Mouse (Mus musculus) MEL (cell line): ENCODE results near the gene Tmem145. TPM values are rescaled to one million over a fixed set of nuclear protein-coding genes. Genes with fewer than 3 reads are reported as not detected.

Experiments used
- DNase-seq: peaks from one replicate; pipeline ENCODE4 v3.0.0; 2011; ENCODE audit warnings: low read depth, low spot score
- H3K27ac ChIP-seq: 2 replicates; pipeline ENCODE4 v1.5.1; 2012; ENCODE audit warnings: low read depth, mild to moderate bottlenecking, control low read depth, low read length, moderate library complexity; ENCODE audit not compliant: control insufficient read depth
- H3K27me3 ChIP-seq, 2 experiments: fragments of 150-350 bp in 1 of 2; sonication (generic) in 1 of 2; 2 replicates each; pipeline ENCODE4 v1.6.1; 2012; ENCODE audit warnings: low read length in 2 of 2, mild to moderate bottlenecking in 2 of 2, improper control_type of control experiment in 1 of 2, moderate library complexity in 1 of 2; ENCODE audit not compliant: insufficient read depth in 2 of 2, control insufficient read depth in 1 of 2
- H3K36me3 ChIP-seq, 2 experiments: 2 replicates each; pipeline ENCODE4 v1.6.1; 2012 to 2014; ENCODE audit warnings: low read length in 2 of 2, improper control_type of control experiment in 1 of 2, inconsistent platforms in 1 of 2, mild to moderate bottlenecking in 1 of 2; ENCODE audit not compliant: insufficient read depth in 2 of 2, control insufficient read depth in 1 of 2
- H3K4me1 ChIP-seq, 2 experiments: fragments of 150-350 bp in 1 of 2; sonication (generic) in 1 of 2; 2 replicates each; pipeline ENCODE4 v1.6.1; 2012; ENCODE audit warnings: low read length in 2 of 2, improper control_type of control experiment in 1 of 2, mild to moderate bottlenecking in 1 of 2; ENCODE audit not compliant: insufficient read depth in 2 of 2, control insufficient read depth in 1 of 2
- H3K4me3 ChIP-seq, 2 experiments: fragments of 150-350 bp in 1 of 2; sonication (generic) in 1 of 2; 2 replicates each; pipeline ENCODE4 v1.5.1; 2012; ENCODE audit warnings: low read depth in 2 of 2, low read length in 2 of 2, mild to moderate bottlenecking in 2 of 2, moderate library complexity in 2 of 2, control low read depth in 1 of 2, improper control_type of control experiment in 1 of 2; ENCODE audit not compliant: control insufficient read depth in 1 of 2, insufficient read depth in 1 of 2
- H3K79me2 ChIP-seq: 2 replicates; pipeline ENCODE4 v1.6.1; 2012; ENCODE audit warnings: mild to moderate bottlenecking, low read length, moderate library complexity; ENCODE audit not compliant: control insufficient read depth, poor library complexity, insufficient read depth
- H3K9ac ChIP-seq: 2 replicates; pipeline ENCODE4 v1.6.1; 2012; ENCODE audit warnings: low read depth, mild to moderate bottlenecking, control low read depth, low read length, moderate library complexity; ENCODE audit not compliant: control insufficient read depth, poor library complexity, severe bottlenecking
- H3K9me3 ChIP-seq: fragments of 150-350 bp; sonication (generic); replicated peaks from 2 replicates; pipeline ENCODE4 v1.6.1; 2012; ENCODE audit warnings: mild to moderate bottlenecking, low read length, improper control_type of control experiment, moderate library complexity; ENCODE audit not compliant: insufficient read depth
- CHD2 ChIP-seq: IDR thresholded peaks from 2 replicates; pipeline ENCODE4 v1.6.1; 2011; ENCODE audit warnings: low read length, improper control_type of control experiment
- CTCF ChIP-seq, 3 experiments: IDR thresholded peaks in 2 of 3; conservative IDR thresholded peaks in 1 of 3; 2 replicates each; pipeline ENCODE4 v1.5.1; 2011 to 2012; ENCODE audit warnings: low read length in 3 of 3, low read depth in 2 of 3, mild to moderate bottlenecking in 2 of 3, improper control_type of control experiment in 1 of 3, inconsistent platforms in 1 of 3, mixed read lengths in 1 of 3, moderate library complexity in 1 of 3; ENCODE audit not compliant: control insufficient read depth in 1 of 3, insufficient read depth in 1 of 3, poor library complexity in 1 of 3, severe bottlenecking in 1 of 3
- E2F4 ChIP-seq: IDR thresholded peaks from 2 replicates; pipeline ENCODE4 v1.6.1; 2011; ENCODE audit warnings: low read depth, low read length, improper control_type of control experiment, borderline replicate concordance
- HCFC1 ChIP-seq: IDR thresholded peaks from 2 replicates; pipeline ENCODE4 v1.6.1; 2012; ENCODE audit warnings: low read depth, mild to moderate bottlenecking, inconsistent platforms, low read length, improper control_type of control experiment, moderate library complexity
- KAT2A ChIP-seq: conservative IDR thresholded peaks from 2 replicates; pipeline ENCODE4 v1.6.1; 2012; ENCODE audit warnings: low read depth, low read length, improper control_type of control experiment, inconsistent platforms
- MAFK ChIP-seq: IDR thresholded peaks from 2 replicates; pipeline ENCODE4 v1.6.1; 2011; ENCODE audit warnings: low read depth, mild to moderate bottlenecking, low read length, improper control_type of control experiment, borderline replicate concordance
- MAZ ChIP-seq: IDR thresholded peaks from 2 replicates; pipeline ENCODE4 v1.6.1; 2012; ENCODE audit warnings: low read depth, mild to moderate bottlenecking, inconsistent platforms, low read length, improper control_type of control experiment
- NELFE ChIP-seq: IDR thresholded peaks from 2 replicates; pipeline ENCODE4 v1.6.1; 2011; ENCODE audit warnings: low read depth, low read length, improper control_type of control experiment
- RCOR1 ChIP-seq: IDR thresholded peaks from 2 replicates; pipeline ENCODE4 v1.6.1; 2012; ENCODE audit warnings: low read depth, mild to moderate bottlenecking, inconsistent platforms, low read length, improper control_type of control experiment
- ZC3H11A ChIP-seq: IDR thresholded peaks from 2 replicates; pipeline ENCODE4 v1.6.1; 2012; ENCODE audit warnings: low read depth, mild to moderate bottlenecking, inconsistent platforms, low read length, improper control_type of control experiment
- ZKSCAN1 ChIP-seq: IDR thresholded peaks from 2 replicates; pipeline ENCODE4 v1.6.1; 2012; ENCODE audit warnings: low read depth, mild to moderate bottlenecking, inconsistent platforms, low read length, improper control_type of control experiment, moderate library complexity
- polyA plus RNA-seq, 2 experiments: library from polyadenylated mRNA; stranded (reverse) in 1 of 2; unstranded in 1 of 2; fragments of >175 nt in 1 of 2; fragments of >200 nt in 1 of 2; gene quantifications; 2 replicates each; pipeline versions ENCODE4 v1.2.1 to v1.2.4; 2012; ENCODE audit warnings: low replicate concordance in 2 of 2, low read depth in 1 of 2; ENCODE audit not compliant: insufficient read length in 2 of 2, insufficient read depth in 1 of 2, missing spikeins in 1 of 2
- total RNA-seq: library from RNA; depleted of rRNA; stranded (reverse); fragments of 300-350 nt; gene quantifications from 2 replicates; pipeline ENCODE4 v1.2.3, GENCODE M21; 2012; rRNA removed

Tmem145 gene
- total and polyA plus RNA-seq, 3 experiments: not detected

GRCm38 (mm10) chr7:25363151-25363550 lies 57.2 kb downstream of the Tmem145 start:
- Histone ChIP-seq H3K79me2 (no peaks in the 10 kb centered on the region), H3K27ac (no peak overlapping the region), H3K9ac (no peak overlapping the region), H3K4me3 (no peak overlapping the region), H3K27me3 (no peaks in the 10 kb centered on the region), H3K36me3 (no peaks in the 10 kb centered on the region)
- no peak for DNase-seq
- 0 out of 6 replicates have a peak, but pooled peaks of 1 of the 3 experiments have one; percentile 4 for TF ChIP-seq CTCF (IDR thresholded peaks at IDR 0.05 in 2 of 3, conservative IDR thresholded peaks at IDR 0.05 in 1 of 3; ENCODE audit: control insufficient read depth in 1 of 3, insufficient read depth in 1 of 3, low read depth in 2 of 3, low read length in 3 of 3, poor library complexity in 1 of 3, severe bottlenecking in 1 of 3)
- TF ChIP-seq MAZ: no peak
- TF ChIP-seq ZKSCAN1: no peak
- TF ChIP-seq NELFE: no peak
- TF ChIP-seq, all 39 proteins: peak for 1
- H3K9me3 ChIP-seq: no peaks in the 10 kb centered on the region
- no peaks in the 10 kb centered on the region for H3K4me1 ChIP-seq

GRCm38 (mm10) chr7:25363632-25364031 lies 57.7 kb downstream of the Tmem145 start:
- Histone ChIP-seq H3K4me1 (no peaks in the 10 kb centered on the region), H3K4me3 (no peak overlapping the region), H3K27ac (no peak overlapping the region), H3K36me3 (no peaks in the 10 kb centered on the region), H3K79me2 (no peaks in the 10 kb centered on the region), H3K9ac (no peak overlapping the region), H3K27me3 (no peaks in the 10 kb centered on the region), H3K9me3 (no peaks in the 10 kb centered on the region)
- no peak for TF ChIP-seq MAFK
- no peak for TF ChIP-seq ZC3H11A
- TF ChIP-seq KAT2A: no peak
- no peak for TF ChIP-seq RCOR1
- no peak for TF ChIP-seq E2F4
- no peak for TF ChIP-seq NELFE
- TF ChIP-seq HCFC1: no peak
- TF ChIP-seq CHD2: no peak
- DNase-seq: no peak

Other genes with a start within 250 kb of the Tmem145 start
- gene Grik5, start 233.8 kb upstream of the Tmem145 start, total RNA-seq: 3.5 and 4.6 TPM in 2 replicates
- 10 to 100 TPM in 1 of 2 experiments, not detected in 1; 22.0 TPM for gene Grik5, start 233.8 kb upstream of the Tmem145 start, polyA plus RNA-seq
- gene Zfp574, start 233.5 kb upstream of the Tmem145 start, total RNA-seq: 15.0 and 16.3 TPM in 2 replicates
- 10 to 100 TPM in 1 of 2 experiments, not detected in 1; 30.2 TPM for gene Zfp574, start 233.5 kb upstream of the Tmem145 start, polyA plus RNA-seq
- 0.73 and 0.75 TPM in 2 replicates for gene Pou2f2, start 126.4 kb upstream of the Tmem145 start, total RNA-seq
- 1 to 10 TPM in 1 of 2 experiments, not detected in 1; 6.4 TPM for gene Pou2f2, start 126.4 kb upstream of the Tmem145 start, polyA plus RNA-seq
- 25.2 and 28.2 TPM in 2 replicates for gene Dedd2, start 85.5 kb upstream of the Tmem145 start, total RNA-seq
- 10 to 100 TPM in 1 of 2 experiments, not detected in 1; 36.6 TPM for gene Dedd2, start 85.5 kb upstream of the Tmem145 start, polyA plus RNA-seq
- 8.4 and 9.5 TPM in 2 replicates for gene Zfp526, start 84.7 kb upstream of the Tmem145 start, total RNA-seq
- gene Zfp526, start 84.7 kb upstream of the Tmem145 start, polyA plus RNA-seq: 10 to 100 TPM in 1 of 2 experiments, not detected in 1; 14.8 TPM
- 59.8 and 61.5 TPM in 2 replicates for gene Gsk3a, start 68.3 kb upstream of the Tmem145 start, total RNA-seq
- gene Gsk3a, start 68.3 kb upstream of the Tmem145 start, polyA plus RNA-seq: 100 to 1,000 TPM in 1 of 2 experiments, 10 to 100 TPM in 1; 86.6 to 149 TPM
- gene Erf, start 55.3 kb upstream of the Tmem145 start, total RNA-seq: 18.4 and 24.6 TPM in 2 replicates
- 10 to 100 TPM in 1 of 2 experiments, not detected in 1; 33.2 TPM for gene Erf, start 55.3 kb upstream of the Tmem145 start, polyA plus RNA-seq
- gene Cic, start 38.4 kb upstream of the Tmem145 start, total RNA-seq: 56.6 and 57.2 TPM in 2 replicates
- gene Cic, start 38.4 kb upstream of the Tmem145 start, polyA plus RNA-seq: 100 to 1,000 TPM; 157 TPM
- gene Pafah1b3, start 8.1 kb upstream of the Tmem145 start, total RNA-seq: 85.1 and 85.6 TPM in 2 replicates
- 100 to 1,000 TPM; 110 to 180 TPM for gene Pafah1b3, start 8.1 kb upstream of the Tmem145 start, polyA plus RNA-seq
- gene Prr19, start 4.7 kb upstream of the Tmem145 start, total RNA-seq: not detected in 2 replicates
- under 1 TPM in 1 of 2 experiments, not detected in 1; 0.11 TPM for gene Prr19, start 4.7 kb upstream of the Tmem145 start, polyA plus RNA-seq
- 12.7 and 13.1 TPM in 2 replicates for gene Megf8, start 11.1 kb downstream of the Tmem145 start, total RNA-seq
- gene Megf8, start 11.1 kb downstream of the Tmem145 start, polyA plus RNA-seq: 10 to 100 TPM in 1 of 2 experiments, not detected in 1; 22.0 TPM
- gene Cnfn, start 63.6 kb downstream of the Tmem145 start, total RNA-seq: not detected in 2 replicates
- gene Cnfn, start 63.6 kb downstream of the Tmem145 start, polyA plus RNA-seq: not detected
- gene Lipe, start 92.6 kb downstream of the Tmem145 start, total RNA-seq: 4.1 and 4.5 TPM in 2 replicates
- gene Lipe, start 92.6 kb downstream of the Tmem145 start, polyA plus RNA-seq: 10 to 100 TPM in 1 of 2 experiments, not detected in 1; 15.4 TPM
- gene Cxcl17, start 106.8 kb downstream of the Tmem145 start, total RNA-seq: not detected in 2 replicates
- gene Cxcl17, start 106.8 kb downstream of the Tmem145 start, polyA plus RNA-seq: not detected
- 0.27 and 0.46 TPM in 2 replicates for gene Ceacam1, start 171.5 kb downstream of the Tmem145 start, total RNA-seq
- gene Ceacam1, start 171.5 kb downstream of the Tmem145 start, polyA plus RNA-seq: 1 to 10 TPM in 1 of 2 experiments, not detected in 1; 1.5 TPM
- gene Ceacam2, start 233.8 kb downstream of the Tmem145 start, total RNA-seq: 0.07 TPM in 1 of 2 replicates, not detected in the other
- under 1 TPM in 1 of 2 experiments, not detected in 1; 0.13 TPM for gene Ceacam2, start 233.8 kb downstream of the Tmem145 start, polyA plus RNA-seq